Mouse (Mus musculus): ENCODE measurements around the gene Parp8. TPM values are rescaled to one million over a fixed set of nuclear protein-coding genes. Genes with fewer than 3 reads are reported as not detected.

Parp8 gene
- total and polyA plus RNA-seq, 3 experiments, result not detected

- in situ Hi-C loops (cut with MboI; ENCODE audit: low pct_ligation_motif_present, low pct_unique_long_range_greater_than_20kb, low sequenced_read_pairs), result no loop called here
Observed at GRCm38 (mm10) chr13:116843937-116844336, 181.4 kb downstream of the Parp8 start.

GRCm38 (mm10) chr13:116830984-116831383 is 194.4 kb downstream of the Parp8 start:
- Histone ChIP-seq H3K27ac (ENCODE audit: insufficient read depth, low read depth) (no peak overlapping the region), H3K27me3 (replicated peaks) (no peaks in the 10 kb centered on the region), H3K9ac (ENCODE audit: insufficient read depth, low read depth) (no peak overlapping the region), H3K4me1 (ENCODE audit: control insufficient read depth in 1 of 2, insufficient read depth in 2 of 2) (no peaks in the 10 kb centered on the region), H3K79me2 (replicated peaks; ENCODE audit: control insufficient read depth, extremely low read depth, insufficient read depth, poor library complexity, severe bottlenecking) (no peaks in the 10 kb centered on the region), H3K4me2 (ENCODE audit: insufficient read depth, low read depth, poor library complexity, severe bottlenecking) (no peak overlapping the region), H3K9me3 (replicated peaks; ENCODE audit: low read length) (peaks cover 48% of the 10 kb centered on the region), H3K36me3 (replicated peaks in 1 of 2; ENCODE audit: control insufficient read depth in 1 of 2, insufficient read depth in 1 of 2, low read length in 1 of 2) (no peaks in the 10 kb centered on the region), H3K4me3 (replicated peaks in 1 of 3; ENCODE audit: low read depth in 2 of 3, low read length in 2 of 3, poor library complexity in 1 of 3) (no peak overlapping the region)
- in situ Hi-C loops (cut with MboI; ENCODE audit: low pct_ligation_motif_present, low pct_unique_long_range_greater_than_20kb, low sequenced_read_pairs), result no loop called here
- TF ChIP-seq USF2 (conservative IDR thresholded peaks at IDR 0.05; ENCODE audit: low read depth, low read length) (no peak), NRF1 (IDR thresholded peaks at IDR 0.05; ENCODE audit: low read depth, low read length) (no peak), CHD1 (IDR thresholded peaks at IDR 0.05; ENCODE audit: low read depth, low read length) (no peak), POLR2AphosphoS2 (IDR thresholded peaks at IDR 0.05; ENCODE audit: low read depth, low read length) (no peak), POLR2A (IDR thresholded peaks at IDR 0.05; ENCODE audit: low read depth, low read length) (no peak), ZC3H11A (IDR thresholded peaks at IDR 0.05; ENCODE audit: low read depth, low read length) (no peak), MAFK (IDR thresholded peaks at IDR 0.05; ENCODE audit: insufficient replicate concordance, low read length) (no peak), ETS1 (conservative IDR thresholded peaks at IDR 0.05; ENCODE audit: low read depth, low read length) (no peak), CHD2 (IDR thresholded peaks at IDR 0.05; ENCODE audit: low read length) (no peak), RAD21 (IDR thresholded peaks at IDR 0.05; ENCODE audit: low read depth, low read length) (no peak), SMC3 (IDR thresholded peaks at IDR 0.05; ENCODE audit: low read depth, low read length) (no peak), NELFE (IDR thresholded peaks at IDR 0.05; ENCODE audit: low read depth, low read length) (no peak), ZMIZ1 (IDR thresholded peaks at IDR 0.05; ENCODE audit: low read depth, low read length) (no peak), ELF1 (IDR thresholded peaks at IDR 0.05; ENCODE audit: low read depth, low read length) (no peak), PAX5 (IDR thresholded peaks at IDR 0.05; ENCODE audit: low read length) (no peak), BHLHE40 (IDR thresholded peaks at IDR 0.05; ENCODE audit: low read depth, low read length) (no peak), ZNF384 (IDR thresholded peaks at IDR 0.05; ENCODE audit: low read depth, low read length) (no peak), MEF2A (IDR thresholded peaks at IDR 0.05; ENCODE audit: borderline replicate concordance, low read depth, low read length) (no peak)
- no peak for DNase-seq (ENCODE audit: extremely low read depth)
- dilution Hi-C loops (cut with MboI; ENCODE audit: extremely low pct_ligation_motif_present, extremely low pct_unique_long_range_greater_than_20kb, low sequenced_read_pairs), result no loop called here

More at GRCm38 (mm10) chr13:116843937-116844336, 181.4 kb downstream of the Parp8 start:
- TF ChIP-seq E2F4 (IDR thresholded peaks at IDR 0.05; ENCODE audit: insufficient replicate concordance, low read depth, low read length), result no peak
- TF ChIP-seq POLR2A (IDR thresholded peaks at IDR 0.05; ENCODE audit: low read depth, low read length), result no peak
- TF ChIP-seq ZNF384 (IDR thresholded peaks at IDR 0.05; ENCODE audit: low read depth, low read length), result no peak
- no peak for TF ChIP-seq MAFK (IDR thresholded peaks at IDR 0.05; ENCODE audit: insufficient replicate concordance, low read length)
- TF ChIP-seq USF2 (conservative IDR thresholded peaks at IDR 0.05; ENCODE audit: low read depth, low read length), result no peak
- no peak for TF ChIP-seq GABPA (IDR thresholded peaks at IDR 0.05; ENCODE audit: insufficient replicate concordance, low read depth, low read length)
- TF ChIP-seq NRF1 (IDR thresholded peaks at IDR 0.05; ENCODE audit: low read depth, low read length), result no peak
- TF ChIP-seq CHD2 (IDR thresholded peaks at IDR 0.05; ENCODE audit: low read length), result no peak
- no peak overlapping the region for H3K9ac ChIP-seq (ENCODE audit: insufficient read depth, low read depth)
- H3K9me3 ChIP-seq (replicated peaks; ENCODE audit: low read length), result peaks cover 24% of the 10 kb centered on the region
- H3K4me1 ChIP-seq (ENCODE audit: control insufficient read depth in 1 of 2, insufficient read depth in 2 of 2), result no peaks in the 10 kb centered on the region
- no peak overlapping the region for H3K27ac ChIP-seq (ENCODE audit: insufficient read depth, low read depth)
- H3K4me2 ChIP-seq (ENCODE audit: insufficient read depth, low read depth, poor library complexity, severe bottlenecking), result no peak overlapping the region
- no peak overlapping the region for H3K4me3 ChIP-seq (replicated peaks in 1 of 3; ENCODE audit: low read depth in 2 of 3, low read length in 2 of 3, poor library complexity in 1 of 3)
- no peak for DNase-seq (ENCODE audit: extremely low read depth)
- dilution Hi-C loops (cut with MboI; ENCODE audit: extremely low pct_ligation_motif_present, extremely low pct_unique_long_range_greater_than_20kb, low sequenced_read_pairs), result no loop called here
- H3K79me2 ChIP-seq (replicated peaks; ENCODE audit: control insufficient read depth, extremely low read depth, insufficient read depth, poor library complexity, severe bottlenecking), result no peaks in the 10 kb centered on the region
- H3K27me3 ChIP-seq (replicated peaks), result no peaks in the 10 kb centered on the region
- no peaks in the 10 kb centered on the region for H3K36me3 ChIP-seq (replicated peaks in 1 of 2; ENCODE audit: control insufficient read depth in 1 of 2, insufficient read depth in 1 of 2, low read length in 1 of 2)
